Mouse (Mus musculus): ENCODE data around the gene 1700031F05Rik.
"Not testable (repeated sequence)": the region's sequence is repeated elsewhere in the genome, so short reads cannot be mapped to it uniquely, and the experiment has no call there.

Gene 1700031F05Rik

GRCm38 (mm10) chrX:102867871-102868270, at the start of gene 1700031F05Rik:
TSS of gene 1700031F05Rik (minus strand) at chrX:102867971.
- DNase-seq (ENCODE audit: low spot score), result no peak

GRCm38 (mm10) chrX:102914823-102915222, 47.1 kb upstream of the 1700031F05Rik start:
- DNase-seq (ENCODE audit: low spot score), result not testable (repeated sequence)

DNA sequence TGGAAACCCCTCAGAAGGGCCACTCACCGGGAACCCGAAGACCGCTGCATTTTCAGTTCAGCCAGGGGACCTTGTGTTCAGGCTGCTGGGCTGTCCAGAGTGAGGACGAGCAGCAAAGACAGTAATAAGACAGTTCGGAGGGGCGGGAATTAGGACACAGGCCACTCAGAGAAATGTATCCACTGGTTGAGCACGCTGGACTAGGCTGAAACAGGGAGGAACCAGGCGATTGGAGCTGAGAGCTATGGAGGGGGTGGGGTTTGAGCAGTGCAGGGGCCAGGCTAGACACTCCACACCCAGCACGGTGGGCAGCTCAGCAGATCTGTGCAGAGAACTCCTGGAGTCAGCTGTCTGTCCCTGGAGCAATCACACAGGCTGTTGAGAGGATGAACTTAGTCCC, 40.8 kb upstream of the 1700031F05Rik start, which contains the start of the genes Dmrtc1a and 1700011M02Rik:
Gene Dmrtc1a (minus strand): TSS at position 101 of the 400 bp plus-strand sequence.
Gene 1700011M02Rik (plus strand): TSS at position 319 of the 400 bp plus-strand sequence.
- peak; percentile 27 for DNase-seq (ENCODE audit: low spot score)

DNA sequence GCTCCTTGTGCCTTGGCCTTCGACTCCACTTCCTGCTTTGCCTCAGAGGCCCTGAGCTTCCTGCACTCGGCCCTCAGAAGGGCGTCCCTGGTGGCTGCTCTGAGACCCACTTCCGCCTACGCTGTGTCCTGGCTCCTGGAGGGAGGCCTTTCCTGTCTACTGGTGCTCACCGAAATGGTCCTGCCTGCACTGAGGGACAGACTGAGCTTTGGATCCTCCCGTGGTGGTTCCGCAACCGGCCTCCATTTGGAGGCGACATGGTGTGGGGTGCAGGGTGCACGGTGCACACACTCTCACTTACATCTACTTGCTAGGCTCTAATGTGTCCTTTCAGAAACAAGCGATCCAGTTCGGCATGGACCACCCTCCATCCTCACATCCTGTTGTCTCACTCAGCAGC, 13.3 kb downstream of the 1700031F05Rik start, which contains the start of gene Dmrtc1c2:
Gene Dmrtc1c2 (minus strand): TSS at position 101 of the 400 bp plus-strand sequence.
- not testable (repeated sequence) for DNase-seq (ENCODE audit: low spot score)

GRCm38 (mm10) chrX:102812311-102812710, 55.5 kb downstream of the 1700031F05Rik start:
- DNase-seq (ENCODE audit: low spot score), result no peak
